Mouse (Mus musculus) gastrocnemius, postnatal 36 days (tissue): ENCODE results near the gene Ccdc85c. TPM values are rescaled to one million over a fixed set of nuclear protein-coding genes. Genes with fewer than 3 reads are reported as not detected.

ENCODE experiments used
- total RNA-seq, 2 experiments: library from RNA; stranded (reverse); gene quantifications; 2 replicates each; pipeline ENCODE4 v1.2.3; 2021

The Ccdc85c gene
- total RNA-seq, 2 experiments from 2014 or later, result 24.0 to 26.5 TPM

Other genes starting within 250 kb of the Ccdc85c start
- gene Setd3, start 96.1 kb downstream of the Ccdc85c start, total RNA-seq, result 10 to 100 TPM; 84.0 to 90.2 TPM
- gene Ccnk, start 95.8 kb downstream of the Ccdc85c start, total RNA-seq, result 10 to 100 TPM; 88.0 to 91.8 TPM
- 1 to 10 TPM in 1 of 2 experiments, under 1 TPM in 1; 0.74 to 1.3 TPM for gene Hhipl1, start 30.8 kb upstream of the Ccdc85c start, total RNA-seq
- gene Cyp46a1, start 59.0 kb upstream of the Ccdc85c start, total RNA-seq, result under 1 TPM in 1 of 2 experiments, not detected in 1; 0.26 TPM
- 100 to 1,000 TPM in 1 of 2 experiments, 10 to 100 TPM in 1; 98.2 to 103 TPM for gene Eml1, start 95.5 kb upstream of the Ccdc85c start, total RNA-seq